Mouse (Mus musculus): ENCODE measurements around the gene Itgam.
A peak's percentile ranks its signal among the peaks of the same experiment; 100 is the strongest.
"Not testable (repeated sequence)": the region's sequence is repeated elsewhere in the genome, so short reads cannot be mapped to it uniquely, and the experiment has no call there.

The Itgam gene

DNA sequence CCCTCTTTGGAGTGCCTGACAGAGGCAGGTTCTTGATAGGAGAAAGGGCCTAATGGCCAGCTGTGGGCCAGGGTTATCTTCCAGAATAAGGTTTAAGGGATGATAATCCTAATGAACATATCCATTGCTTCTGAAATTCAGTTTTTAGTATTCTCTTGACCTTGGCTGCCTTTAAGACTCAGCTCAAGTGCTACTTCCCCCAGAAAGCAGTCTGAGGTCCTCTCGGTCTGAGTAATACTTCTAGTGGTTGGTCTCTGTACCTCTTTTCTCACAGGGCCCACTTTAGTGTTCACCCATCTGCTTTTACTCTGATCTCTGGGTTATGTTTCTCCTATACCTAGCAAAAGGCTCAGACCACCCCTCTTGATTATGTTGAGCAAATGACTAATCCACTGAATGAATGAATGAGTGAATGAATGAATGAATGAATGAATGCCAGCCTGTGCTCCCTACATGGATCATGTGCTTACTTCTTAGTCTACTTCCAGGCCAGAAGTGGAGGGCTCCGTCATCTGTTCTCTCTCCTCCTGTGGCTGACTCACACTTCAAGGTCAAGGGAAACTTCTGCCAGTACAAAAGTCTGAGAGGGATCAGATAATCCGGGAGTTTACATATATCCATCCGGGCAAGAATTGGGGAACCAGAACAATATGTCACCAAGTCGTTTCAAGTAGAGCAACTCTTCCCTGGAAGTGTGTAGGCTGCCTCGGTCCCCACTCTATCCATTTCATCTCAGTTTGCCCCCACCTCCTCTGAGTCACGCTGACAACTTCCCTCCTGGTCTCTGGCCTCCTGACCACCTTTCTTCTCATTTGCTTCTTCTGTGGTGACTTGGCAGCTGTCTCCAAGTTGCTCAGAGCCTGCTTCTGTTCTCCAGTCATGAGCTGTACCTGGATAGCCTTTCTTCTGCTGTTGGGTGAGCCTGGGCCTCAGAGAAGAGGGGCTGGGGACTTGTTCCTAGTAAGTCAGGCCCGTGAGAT is 66.6 kb downstream of the Itgam start, which contains the start of gene Itgax:
Itgax (plus strand) TSS at position 807 of the 980 bp plus-strand sequence.
- Histone ChIP-seq H3K36me3 (ENCODE audit: control insufficient read depth, insufficient read depth, low read length, poor library complexity, severe bottlenecking) (no peaks in the 10 kb centered on the region), H3K27me3 (ENCODE audit: control insufficient read depth, insufficient read depth, low read length, poor library complexity, severe bottlenecking) (no peaks in the 10 kb centered on the region)
- DNase-seq (ENCODE audit: low read depth, low spot score): peak; percentile 22

GRCm38 (mm10) chr7:128132148-128132547 is 69.7 kb downstream of the Itgam start:
- no peak for DNase-seq (ENCODE audit: low read depth, low spot score)
- Histone ChIP-seq H3K36me3 (ENCODE audit: control insufficient read depth, insufficient read depth, low read length, poor library complexity, severe bottlenecking) (no peaks in the 10 kb centered on the region), H3K27me3 (ENCODE audit: control insufficient read depth, insufficient read depth, low read length, poor library complexity, severe bottlenecking) (no peaks in the 10 kb centered on the region)

DNA sequence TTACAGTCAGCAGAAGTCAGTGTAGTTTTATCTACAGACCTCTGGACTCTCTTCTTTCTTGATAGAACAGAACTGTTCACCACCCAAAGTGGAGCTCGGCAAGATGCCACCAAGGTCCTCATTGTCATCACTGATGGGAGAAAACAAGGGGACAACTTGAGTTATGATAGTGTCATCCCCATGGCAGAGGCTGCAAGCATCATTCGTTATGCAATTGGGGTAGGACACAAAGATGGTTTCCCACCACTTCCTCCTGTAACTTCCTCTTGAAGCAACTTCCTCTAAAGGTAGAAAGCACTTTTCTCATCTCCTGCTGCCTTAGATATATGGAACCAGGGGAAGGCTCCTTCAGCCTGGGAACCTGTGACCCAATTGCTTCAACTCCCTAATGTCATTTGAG is 71.2 kb downstream of the Itgam start:
- no peaks in the 10 kb centered on the region for H3K36me3 ChIP-seq (ENCODE audit: control insufficient read depth, insufficient read depth, low read length, poor library complexity, severe bottlenecking)
- peak; percentile 63 for DNase-seq (ENCODE audit: low read depth, low spot score)

GRCm38 (mm10) chr7:128136927-128137326 is 74.5 kb downstream of the Itgam start:
- Histone ChIP-seq H3K36me3 (ENCODE audit: control insufficient read depth, insufficient read depth, low read length, poor library complexity, severe bottlenecking) (no peaks in the 10 kb centered on the region), H3K27me3 (ENCODE audit: control insufficient read depth, insufficient read depth, low read length, poor library complexity, severe bottlenecking) (no peaks in the 10 kb centered on the region)
- no peak for DNase-seq (ENCODE audit: low read depth, low spot score)

More for the DNA sequence above, 71.2 kb downstream of the Itgam start:
- no peaks in the 10 kb centered on the region for H3K27me3 ChIP-seq (ENCODE audit: control insufficient read depth, insufficient read depth, low read length, poor library complexity, severe bottlenecking)

DNA sequence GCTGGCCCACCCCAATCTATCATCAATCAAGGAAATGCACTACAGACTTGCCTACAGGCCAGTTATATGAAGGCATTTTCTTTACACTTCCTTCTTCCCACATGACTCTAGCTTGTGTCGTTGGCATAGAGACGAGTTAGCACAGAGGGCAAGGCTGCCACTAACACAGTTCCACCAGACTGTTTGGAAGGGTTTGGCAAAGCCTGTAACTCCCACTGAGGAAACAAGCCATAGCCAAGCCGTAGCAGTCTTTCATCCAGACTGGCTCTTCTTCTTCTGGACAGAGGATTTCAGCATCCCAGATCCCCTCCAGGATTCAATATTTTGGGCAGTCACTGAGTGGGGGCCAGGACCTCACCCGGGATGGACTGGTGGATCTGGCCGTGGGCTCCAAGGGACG is 77.2 kb downstream of the Itgam start:
- Histone ChIP-seq H3K36me3 (ENCODE audit: control insufficient read depth, insufficient read depth, low read length, poor library complexity, severe bottlenecking) (no peaks in the 10 kb centered on the region), H3K27me3 (ENCODE audit: control insufficient read depth, insufficient read depth, low read length, poor library complexity, severe bottlenecking) (no peaks in the 10 kb centered on the region)
- no peak for DNase-seq (ENCODE audit: low read depth, low spot score)

GRCm38 (mm10) chr7:128150970-128151369 is 88.5 kb downstream of the Itgam start:
- no peaks in the 10 kb centered on the region for H3K27me3 ChIP-seq (ENCODE audit: control insufficient read depth, insufficient read depth, low read length, poor library complexity, severe bottlenecking)
- DNase-seq (ENCODE audit: low read depth, low spot score): no peak
- no peaks in the 10 kb centered on the region for H3K36me3 ChIP-seq (ENCODE audit: control insufficient read depth, insufficient read depth, low read length, poor library complexity, severe bottlenecking)

DNA sequence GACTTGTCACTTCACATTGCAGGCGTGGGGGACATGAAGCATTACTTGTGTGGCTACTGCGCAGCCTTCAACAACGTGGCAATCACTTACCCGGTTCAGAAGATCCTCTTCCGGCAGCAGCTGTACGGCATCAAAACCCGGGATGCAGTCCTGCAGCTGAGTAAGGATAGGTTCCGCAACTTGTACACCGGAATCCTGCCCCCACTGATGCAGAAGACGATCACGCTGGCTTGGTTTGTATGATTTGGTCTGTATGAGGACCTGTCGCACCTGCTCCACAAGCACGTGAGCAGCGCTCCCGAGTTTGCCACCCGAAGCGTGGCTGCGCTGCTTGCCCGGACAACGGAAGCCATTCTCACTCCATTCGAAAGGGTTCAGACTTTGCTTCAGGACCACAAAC is 91.6 kb downstream of the Itgam start, which contains the start of gene Itgad:
Itgad (plus strand) TSS at position 301 of the 400 bp plus-strand sequence.
- no peak for DNase-seq (ENCODE audit: low read depth, low spot score)
- no peaks in the 10 kb centered on the region for H3K36me3 ChIP-seq (ENCODE audit: control insufficient read depth, insufficient read depth, low read length, poor library complexity, severe bottlenecking)
- no peaks in the 10 kb centered on the region for H3K27me3 ChIP-seq (ENCODE audit: control insufficient read depth, insufficient read depth, low read length, poor library complexity, severe bottlenecking)

- no peaks in the 10 kb centered on the region for H3K27me3 ChIP-seq (ENCODE audit: control insufficient read depth, insufficient read depth, low read length, poor library complexity, severe bottlenecking)
- no peaks in the 10 kb centered on the region for H3K36me3 ChIP-seq (ENCODE audit: control insufficient read depth, insufficient read depth, low read length, poor library complexity, severe bottlenecking)
- DNase-seq (ENCODE audit: low read depth, low spot score): no peak
Observed at GRCm38 (mm10) chr7:128154924-128155323, 92.5 kb downstream of the Itgam start.

GRCm38 (mm10) chr7:128158688-128159354 is 96.4 kb downstream of the Itgam start:
- H3K36me3 ChIP-seq (ENCODE audit: control insufficient read depth, insufficient read depth, low read length, poor library complexity, severe bottlenecking); H3K27me3 ChIP-seq (ENCODE audit: control insufficient read depth, insufficient read depth, low read length, poor library complexity, severe bottlenecking): not testable (repeated sequence)
- DNase-seq (ENCODE audit: low read depth, low spot score): peak; percentile 24

DNA sequence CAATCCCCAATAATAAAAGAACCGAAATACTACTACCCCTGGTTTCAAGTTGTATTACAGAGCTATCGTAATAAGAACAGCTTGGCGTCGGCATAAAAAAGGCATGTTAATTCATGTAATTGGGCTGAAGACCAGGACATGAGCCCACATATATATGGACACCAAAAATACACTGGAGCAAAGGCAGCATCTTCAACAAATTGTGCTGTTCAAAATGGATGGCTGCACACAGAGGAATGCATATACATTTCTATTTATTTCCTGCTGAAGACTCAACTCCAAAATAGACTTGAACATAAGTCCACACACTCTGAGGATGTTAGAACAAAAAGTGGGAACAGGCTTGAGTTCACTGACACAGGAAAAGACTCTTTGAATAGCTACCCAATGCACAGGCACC is 101.6 kb downstream of the Itgam start:
- H3K27me3 ChIP-seq (ENCODE audit: control insufficient read depth, insufficient read depth, low read length, poor library complexity, severe bottlenecking): no peaks in the 10 kb centered on the region
- no peaks in the 10 kb centered on the region for H3K36me3 ChIP-seq (ENCODE audit: control insufficient read depth, insufficient read depth, low read length, poor library complexity, severe bottlenecking)
- DNase-seq (ENCODE audit: low read depth, low spot score): no peak

GRCm38 (mm10) chr7:128166391-128166790 is 104.0 kb downstream of the Itgam start:
- DNase-seq (ENCODE audit: low read depth, low spot score): no peak
- Histone ChIP-seq H3K27me3 (ENCODE audit: control insufficient read depth, insufficient read depth, low read length, poor library complexity, severe bottlenecking) (no peaks in the 10 kb centered on the region), H3K36me3 (ENCODE audit: control insufficient read depth, insufficient read depth, low read length, poor library complexity, severe bottlenecking) (no peaks in the 10 kb centered on the region)
